Mouse (Mus musculus) ES-E14 (cell line): ENCODE measurements at regions not wholly inside any gene's neighbourhood (a gene's known extent, or its start where the extent isn't known, plus 50 kb on each side); places are given as distances from the start of the nearest gene placed in this dataset.

Source experiments
- CHD2 ChIP-seq: IDR thresholded peaks from 2 replicates; pipeline ENCODE4 v1.6.1; 2014; ENCODE audit warnings: mild to moderate bottlenecking, low read depth, low read length, inconsistent platforms
- HCFC1 ChIP-seq: IDR thresholded peaks from 2 replicates; pipeline ENCODE4 v1.6.1; 2012; ENCODE audit warnings: low read length, inconsistent platforms, borderline replicate concordance; ENCODE audit not compliant: insufficient read depth
- MAFK ChIP-seq: IDR thresholded peaks from 2 replicates; pipeline ENCODE4 v1.6.1; 2014; ENCODE audit warnings: mild to moderate bottlenecking, low read depth, low read length, inconsistent platforms; ENCODE audit not compliant: insufficient read depth
- ZC3H11A ChIP-seq: IDR thresholded peaks from 2 replicates; pipeline ENCODE4 v1.6.1; 2012; ENCODE audit warnings: low read depth, mild to moderate bottlenecking, inconsistent platforms, low read length, borderline replicate concordance
- ZNF384 ChIP-seq: IDR thresholded peaks from 2 replicates; pipeline ENCODE4 v1.6.1; 2012; ENCODE audit warnings: low read depth, low read length, inconsistent platforms

DNA sequence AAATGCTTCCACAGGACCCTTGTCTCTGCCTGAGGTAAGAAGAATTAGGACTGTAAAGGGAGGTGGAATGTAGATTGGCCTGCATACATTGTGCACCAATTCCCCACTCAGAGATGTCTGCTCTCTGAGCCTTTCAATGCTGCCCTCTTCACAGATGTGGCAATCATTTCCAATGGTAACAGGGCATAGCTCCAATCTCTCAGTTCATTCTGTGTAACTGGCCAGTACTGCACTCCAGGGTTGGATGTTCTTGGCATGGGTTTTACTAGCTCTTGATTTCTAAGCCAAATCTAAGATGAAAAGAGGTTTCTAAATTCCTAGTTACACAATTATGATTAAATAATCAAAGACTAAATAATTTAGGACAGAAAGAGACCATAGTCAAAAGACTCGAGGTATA is 1439.8 kb upstream of the Lrrc6 start:
- TF ChIP-seq ZNF384 (no peak), MAFK (no peak), HCFC1 (no peak), CHD2 (no peak), ZC3H11A (no peak)
